Mouse (Mus musculus) granulocyte monocyte progenitor cell, adult 5-6 weeks (primary cell): ENCODE measurements around the gene Paqr5. TPM values are rescaled to one million over a fixed set of nuclear protein-coding genes. Genes with fewer than 3 reads are reported as not detected.
A peak's percentile ranks its signal among the peaks of the same experiment; 100 is the strongest.

ENCODE experiments used
- ATAC-seq: replicated peaks from 2 replicates; pipeline ENCODE4 v1.8.0; 2016; ENCODE audit warnings: mild to moderate bottlenecking, moderate TSS enrichment, inconsistent platforms; ENCODE audit not compliant: poor library complexity, severe bottlenecking
- total RNA-seq, 2 experiments: library from RNA; stranded (forward) in 1 of 2; stranded (reverse) in 1 of 2; fragments of 200-712, 200-1000 nt in 1 of 2; fragments of >200 nt in 1 of 2; fragmentation: Nextera tagmentation in 1 of 2; gene quantifications; 2 replicates each; pipeline ENCODE4 v1.2.3; 2014 to 2017

Gene Paqr5
- total RNA-seq, 2 experiments from 2014 or later, result 0.21 TPM; not detected in 1

- no peak for ATAC-seq
These were observed 11.2 kb downstream of the Paqr5 start for GRCm38 (mm10) chr9:62015504-62015903.

- peak; percentile 81 for ATAC-seq
These were observed 13.1 kb downstream of the Paqr5 start for GRCm38 (mm10) chr9:62013316-62014097.

- ATAC-seq, result no peak
These were observed 18.3 kb downstream of the Paqr5 start for GRCm38 (mm10) chr9:62008360-62008759.

GRCm38 (mm10) chr9:62007028-62007427 lies 19.6 kb downstream of the Paqr5 start:
- no peak for ATAC-seq

- ATAC-seq, result peak; percentile 50
These were observed 23.0 kb downstream of the Paqr5 start for GRCm38 (mm10) chr9:62003611-62004010.

- no peak for ATAC-seq
These were observed 26.8 kb downstream of the Paqr5 start for GRCm38 (mm10) chr9:61999653-62000420.

- ATAC-seq, result no peak
These were observed 28.8 kb downstream of the Paqr5 start for GRCm38 (mm10) chr9:61997860-61998259.

- ATAC-seq, result no peak
These were observed 35.5 kb downstream of the Paqr5 start for GRCm38 (mm10) chr9:61991158-61991557.

GRCm38 (mm10) chr9:61990738-61991137 lies 35.9 kb downstream of the Paqr5 start:
- no peak for ATAC-seq

GRCm38 (mm10) chr9:61986055-61986454 lies 40.6 kb downstream of the Paqr5 start:
- no peak for ATAC-seq

- 0 out of 2 replicates have a peak, but pooled peaks have one; percentile 18 for ATAC-seq
These were observed 41.3 kb downstream of the Paqr5 start for GRCm38 (mm10) chr9:61985183-61985863.

- ATAC-seq, result peak; percentile 81
These were observed 43.6 kb downstream of the Paqr5 start for GRCm38 (mm10) chr9:61982940-61983620.

- ATAC-seq, result peak; percentile 66
These were observed 44.8 kb downstream of the Paqr5 start for GRCm38 (mm10) chr9:61981876-61982275.

GRCm38 (mm10) chr9:61979983-61980382 lies 46.7 kb downstream of the Paqr5 start:
- ATAC-seq, result no peak

GRCm38 (mm10) chr9:61977258-61977945 lies 49.3 kb downstream of the Paqr5 start:
- peak; percentile 72 for ATAC-seq

- ATAC-seq, result no peak
These were observed 54.6 kb downstream of the Paqr5 start for GRCm38 (mm10) chr9:61972031-61972430.

- peak; percentile 63 for ATAC-seq
These were observed 55.6 kb downstream of the Paqr5 start for GRCm38 (mm10) chr9:61971045-61971444.

- no peak for ATAC-seq
These were observed 59.3 kb downstream of the Paqr5 start for GRCm38 (mm10) chr9:61967357-61967756.

GRCm38 (mm10) chr9:61965987-61966386 lies 60.7 kb downstream of the Paqr5 start:
- ATAC-seq, result no peak
